Mouse (Mus musculus): ENCODE data around the gene Mdga1. TPM values are rescaled to one million over a fixed set of nuclear protein-coding genes. Genes with fewer than 3 reads are reported as not detected.
A peak's percentile ranks its signal among the peaks of the same experiment; 100 is the strongest.

Gene Mdga1
- polyA plus RNA-seq, 1 experiment from 2014 or later = 14.3 TPM

DNA sequence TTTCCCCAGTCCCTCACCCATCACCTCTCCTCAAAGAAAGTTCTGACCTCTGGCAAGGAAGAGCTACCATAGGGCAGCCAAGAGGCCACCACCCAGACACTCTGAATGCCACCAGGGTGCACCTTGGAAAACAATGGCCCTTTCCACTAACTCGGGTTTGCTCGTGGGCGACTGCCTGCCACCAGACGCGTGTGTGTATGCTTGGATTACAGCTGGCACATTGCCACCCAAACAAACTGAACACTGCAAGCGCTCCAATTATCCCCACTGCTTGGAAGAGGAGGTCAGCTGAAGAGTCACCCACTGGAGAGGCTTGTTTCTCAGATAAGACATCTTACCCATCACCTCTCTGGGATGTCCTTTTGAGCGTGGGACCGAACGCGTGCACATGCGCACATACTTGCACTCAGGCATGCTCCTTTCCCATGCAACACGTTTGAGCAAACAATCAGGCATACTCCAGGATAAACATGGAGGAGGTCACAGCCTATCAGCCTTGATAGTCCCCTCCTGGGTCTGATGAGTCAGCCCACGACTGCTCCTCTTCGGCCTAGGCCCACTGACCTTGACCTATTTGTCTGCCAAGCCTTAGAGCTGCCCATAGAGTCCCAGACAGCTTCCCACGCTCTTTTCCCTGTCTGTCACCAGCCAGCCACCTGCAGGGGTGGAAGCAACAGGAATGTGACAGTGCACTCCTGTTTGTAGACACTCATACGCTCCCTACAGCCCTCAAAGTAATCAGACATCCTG, 67.3 kb downstream of the Mdga1 start:
- Histone ChIP-seq H3K4me1 (ENCODE audit: control insufficient read depth, insufficient read depth, low read length) (peaks cover 5% of the 10 kb centered on the region; the same call in 1 of the 2 replicates), H3K4me3 (ENCODE audit: low read depth, low read length) (no peak overlapping the region), H3K9ac (ENCODE audit: low read depth, low read length) (no peak overlapping the region), H3K27me3 (ENCODE audit: control insufficient read depth, insufficient read depth, low read depth, low read length) (no peaks in the 10 kb centered on the region), H3K9me3 (replicated peaks; ENCODE audit: control insufficient read depth, low read length, poor library complexity, severe bottlenecking) (no peaks in the 10 kb centered on the region), H3K27ac (ENCODE audit: low read length) (no peak overlapping the region), H3K36me3 (ENCODE audit: control insufficient read depth, insufficient read depth, low read length) (no peaks in the 10 kb centered on the region), H3K4me2 (ENCODE audit: low read length) (no peak overlapping the region)
- no peak for ATAC-seq
- 65% methylated on average over 16 of the region's 16 CpGs for WGBS

DNA sequence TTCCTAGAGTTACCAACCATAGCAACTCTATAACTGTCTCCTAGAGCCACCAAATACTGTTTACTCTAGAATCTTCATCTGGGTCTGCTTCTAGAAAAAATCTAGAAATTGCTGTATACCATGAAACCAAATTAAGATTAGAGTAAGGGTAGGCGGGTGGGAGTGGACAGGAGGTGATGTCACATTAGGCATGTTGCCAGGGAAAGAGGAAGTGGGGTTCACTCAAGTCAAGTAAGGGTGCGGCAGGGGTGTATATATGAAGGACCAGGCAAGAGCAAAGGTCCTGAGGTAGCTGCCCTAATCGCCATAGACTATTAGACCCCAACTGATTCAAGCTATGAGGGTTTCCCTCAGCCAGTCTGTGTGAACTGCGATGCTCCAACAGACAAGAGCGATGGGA, 69.6 kb downstream of the Mdga1 start:
- Histone ChIP-seq H3K4me2 (ENCODE audit: low read length) (no peak overlapping the region), H3K36me3 (ENCODE audit: control insufficient read depth, insufficient read depth, low read length) (no peaks in the 10 kb centered on the region), H3K9ac (ENCODE audit: low read depth, low read length) (no peak overlapping the region), H3K4me3 (ENCODE audit: low read depth, low read length) (no peak overlapping the region), H3K27ac (ENCODE audit: low read length) (no peak overlapping the region), H3K4me1 (ENCODE audit: control insufficient read depth, insufficient read depth, low read length) (peaks cover 13% of the 10 kb centered on the region; the same call in 1 of the 2 replicates), H3K9me3 (replicated peaks; ENCODE audit: control insufficient read depth, low read length, poor library complexity, severe bottlenecking) (no peaks in the 10 kb centered on the region), H3K27me3 (ENCODE audit: control insufficient read depth, insufficient read depth, low read depth, low read length) (no peaks in the 10 kb centered on the region)
- 89% methylated on average over 5 of the region's 5 CpGs for WGBS
- no peak for ATAC-seq

DNA sequence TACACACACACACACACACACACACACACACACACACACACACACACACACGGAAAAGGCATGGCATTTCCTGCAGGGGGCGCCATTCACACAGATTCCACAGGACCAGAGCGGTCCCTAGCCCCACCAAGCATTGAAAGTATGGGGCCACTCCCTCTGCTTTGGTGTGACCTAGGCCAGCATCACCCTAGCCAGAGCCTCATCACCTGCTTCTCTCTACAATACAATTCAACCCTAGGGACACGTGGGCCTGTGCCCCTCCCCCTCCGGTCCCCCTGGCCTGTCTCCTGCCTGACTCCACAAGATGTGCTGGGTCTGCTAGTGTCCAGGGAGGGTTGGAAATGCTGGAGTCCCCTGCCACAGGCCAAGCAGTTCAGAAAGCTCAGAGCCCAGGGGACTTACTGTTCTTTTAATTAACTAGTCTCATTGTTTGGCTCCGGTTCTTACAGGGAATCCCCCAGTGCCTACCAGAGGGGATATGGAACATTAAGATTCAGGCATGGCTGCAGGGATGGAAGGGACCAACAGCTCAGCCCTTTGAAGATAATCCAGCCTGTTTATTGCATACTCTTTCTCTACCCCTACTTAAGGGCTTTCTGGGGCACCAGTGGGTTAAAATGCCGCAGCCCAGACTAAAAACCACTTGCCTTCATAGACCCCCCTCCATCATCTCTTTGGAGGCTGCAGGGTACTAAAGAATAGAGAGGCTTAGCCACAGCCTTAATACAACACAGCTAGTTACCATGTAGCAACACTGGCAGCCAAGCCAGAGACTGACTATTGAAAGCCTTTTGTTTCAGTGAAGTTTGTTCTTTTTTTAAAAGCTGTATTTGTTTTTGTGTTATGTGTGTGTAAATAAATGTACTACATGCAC, 73.5 kb downstream of the Mdga1 start:
- Histone ChIP-seq H3K9ac (ENCODE audit: low read depth, low read length) (no peak overlapping the region), H3K36me3 (ENCODE audit: control insufficient read depth, insufficient read depth, low read length) (no peaks in the 10 kb centered on the region), H3K27me3 (ENCODE audit: control insufficient read depth, insufficient read depth, low read depth, low read length) (peaks cover 3% of the 10 kb centered on the region; the same call in 1 of the 2 replicates), H3K4me2 (ENCODE audit: low read length) (no peak overlapping the region), H3K4me1 (ENCODE audit: control insufficient read depth, insufficient read depth, low read length) (peaks cover 9% of the 10 kb centered on the region; the same call in 1 of the 2 replicates), H3K4me3 (ENCODE audit: low read depth, low read length) (no peak overlapping the region), H3K9me3 (replicated peaks; ENCODE audit: control insufficient read depth, low read length, poor library complexity, severe bottlenecking) (no peaks in the 10 kb centered on the region), H3K27ac (ENCODE audit: low read length) (peak overlapping the region; percentile 30)
- peak; percentile 64 for ATAC-seq
- WGBS = 4% methylated on average over 7 of the region's 7 CpGs

DNA sequence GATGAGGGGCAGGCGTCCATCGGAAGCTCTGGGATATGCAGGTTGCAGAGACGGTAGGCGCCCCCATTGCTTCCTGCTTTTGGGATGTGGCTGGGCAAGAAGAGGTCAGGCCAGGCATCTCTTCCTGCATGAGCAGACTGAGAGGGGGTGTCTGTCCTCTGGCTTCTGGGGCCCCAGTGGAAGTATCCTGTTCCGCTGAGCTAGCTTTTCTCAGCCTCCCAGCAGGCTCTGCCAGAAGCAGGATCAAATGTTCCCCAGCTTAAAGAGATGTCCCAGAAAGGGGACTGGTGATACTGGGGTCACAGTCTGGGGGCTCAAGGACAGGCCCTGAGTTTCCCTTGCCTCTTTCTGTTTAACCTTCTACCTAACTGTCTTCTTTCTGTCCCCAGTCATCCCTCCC, 74.3 kb downstream of the Mdga1 start:
- H3K9me3 ChIP-seq (replicated peaks; ENCODE audit: control insufficient read depth, low read length, poor library complexity, severe bottlenecking) = no peaks in the 10 kb centered on the region
- H3K4me3 ChIP-seq (ENCODE audit: low read depth, low read length) = no peak overlapping the region
- no peaks in the 10 kb centered on the region for H3K36me3 ChIP-seq (ENCODE audit: control insufficient read depth, insufficient read depth, low read length)
- no peak overlapping the region for H3K27ac ChIP-seq (ENCODE audit: low read length)
- H3K4me1 ChIP-seq (ENCODE audit: control insufficient read depth, insufficient read depth, low read length) = peaks cover 10% of the 10 kb centered on the region; the same call in 1 of the 2 replicates
- peaks cover 4% of the 10 kb centered on the region; the same call in 1 of the 2 replicates for H3K27me3 ChIP-seq (ENCODE audit: control insufficient read depth, insufficient read depth, low read depth, low read length)
- no peak overlapping the region; the same call in 1 of the 2 replicates for H3K9ac ChIP-seq (ENCODE audit: low read depth, low read length)
- no peak overlapping the region for H3K4me2 ChIP-seq (ENCODE audit: low read length)
- WGBS = 68% methylated on average over 5 of the region's 5 CpGs
- ATAC-seq = no peak

DNA sequence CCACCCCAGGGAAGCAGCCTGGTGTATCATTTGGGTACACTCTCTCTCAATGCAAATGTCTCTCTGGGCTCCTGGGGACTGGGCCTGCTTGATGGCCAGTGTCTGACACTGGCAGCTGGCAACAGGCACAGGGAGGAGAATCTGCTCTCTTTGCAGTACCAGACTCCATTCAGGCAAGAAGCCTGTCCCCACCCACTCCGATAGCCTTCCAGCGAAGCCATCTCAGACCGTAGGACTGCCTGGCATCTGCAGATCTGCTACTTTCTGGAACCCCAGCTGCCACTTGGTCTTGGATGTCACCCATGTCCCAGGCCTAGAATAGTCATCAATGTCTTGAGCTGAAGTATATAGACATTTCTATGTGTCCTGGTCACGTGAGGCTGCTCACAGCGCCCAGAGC, 74.9 kb downstream of the Mdga1 start:
- no peak overlapping the region for H3K9ac ChIP-seq (ENCODE audit: low read depth, low read length)
- peaks cover 4% of the 10 kb centered on the region; the same call in 1 of the 2 replicates for H3K27me3 ChIP-seq (ENCODE audit: control insufficient read depth, insufficient read depth, low read depth, low read length)
- H3K9me3 ChIP-seq (replicated peaks; ENCODE audit: control insufficient read depth, low read length, poor library complexity, severe bottlenecking) = no peaks in the 10 kb centered on the region
- H3K36me3 ChIP-seq (ENCODE audit: control insufficient read depth, insufficient read depth, low read length) = no peaks in the 10 kb centered on the region
- WGBS = 68% methylated on average over 5 of the region's 5 CpGs
- H3K4me3 ChIP-seq (ENCODE audit: low read depth, low read length) = no peak overlapping the region
- H3K4me2 ChIP-seq (ENCODE audit: low read length) = no peak overlapping the region
- peaks cover 15% of the 10 kb centered on the region for H3K4me1 ChIP-seq (ENCODE audit: control insufficient read depth, insufficient read depth, low read length)
- ATAC-seq = no peak
- no peak overlapping the region for H3K27ac ChIP-seq (ENCODE audit: low read length)

DNA sequence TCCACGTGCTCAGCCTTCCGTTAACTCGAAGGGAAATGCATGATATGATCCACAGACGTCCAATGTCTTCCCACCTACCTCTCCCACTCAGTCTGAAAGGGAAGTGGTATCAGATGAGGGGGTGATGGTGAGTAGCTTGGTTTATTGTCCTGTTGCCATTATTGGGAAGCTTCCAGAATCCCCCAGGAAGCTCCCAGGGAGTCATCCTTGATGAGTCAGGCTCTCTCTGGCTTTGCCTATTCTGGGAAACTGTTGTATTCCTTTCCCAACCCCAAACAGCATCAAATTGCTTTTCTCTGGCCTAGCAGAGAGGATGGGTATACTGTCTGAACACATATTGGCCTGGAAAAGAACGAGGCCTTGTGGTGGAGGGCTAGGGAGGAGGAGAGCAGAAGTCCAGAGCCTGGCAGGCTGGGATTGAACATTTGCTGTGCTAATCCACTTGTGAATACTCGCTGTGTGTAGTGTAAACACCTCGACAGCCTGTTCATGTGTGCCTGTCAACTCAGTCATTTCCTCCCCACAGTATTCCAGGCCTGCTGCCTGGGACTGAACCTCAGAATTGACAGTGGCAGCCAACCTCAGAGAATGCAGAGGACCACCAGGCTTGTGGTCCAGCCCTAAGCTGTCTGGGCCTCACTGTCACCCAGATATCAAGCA, 79.3 kb downstream of the Mdga1 start:
- H3K4me1 ChIP-seq (ENCODE audit: control insufficient read depth, insufficient read depth, low read length) = peaks cover 25% of the 10 kb centered on the region
- ATAC-seq = no peak
- peaks cover 4% of the 10 kb centered on the region; the same call in 1 of the 2 replicates for H3K27me3 ChIP-seq (ENCODE audit: control insufficient read depth, insufficient read depth, low read depth, low read length)
- no peak overlapping the region for H3K4me3 ChIP-seq (ENCODE audit: low read depth, low read length)
- peak overlapping the region; percentile 92 for H3K4me2 ChIP-seq (ENCODE audit: low read length)
- no peaks in the 10 kb centered on the region for H3K9me3 ChIP-seq (replicated peaks; ENCODE audit: control insufficient read depth, low read length, poor library complexity, severe bottlenecking)
- H3K9ac ChIP-seq (ENCODE audit: low read depth, low read length) = peak overlapping the region; percentile 80; the same call in 1 of the 2 replicates
- H3K27ac ChIP-seq (ENCODE audit: low read length) = peak overlapping the region; percentile 86; the same call in 1 of the 2 replicates
- no peaks in the 10 kb centered on the region for H3K36me3 ChIP-seq (ENCODE audit: control insufficient read depth, insufficient read depth, low read length)
- WGBS = 63% methylated on average over 7 of the region's 7 CpGs

DNA sequence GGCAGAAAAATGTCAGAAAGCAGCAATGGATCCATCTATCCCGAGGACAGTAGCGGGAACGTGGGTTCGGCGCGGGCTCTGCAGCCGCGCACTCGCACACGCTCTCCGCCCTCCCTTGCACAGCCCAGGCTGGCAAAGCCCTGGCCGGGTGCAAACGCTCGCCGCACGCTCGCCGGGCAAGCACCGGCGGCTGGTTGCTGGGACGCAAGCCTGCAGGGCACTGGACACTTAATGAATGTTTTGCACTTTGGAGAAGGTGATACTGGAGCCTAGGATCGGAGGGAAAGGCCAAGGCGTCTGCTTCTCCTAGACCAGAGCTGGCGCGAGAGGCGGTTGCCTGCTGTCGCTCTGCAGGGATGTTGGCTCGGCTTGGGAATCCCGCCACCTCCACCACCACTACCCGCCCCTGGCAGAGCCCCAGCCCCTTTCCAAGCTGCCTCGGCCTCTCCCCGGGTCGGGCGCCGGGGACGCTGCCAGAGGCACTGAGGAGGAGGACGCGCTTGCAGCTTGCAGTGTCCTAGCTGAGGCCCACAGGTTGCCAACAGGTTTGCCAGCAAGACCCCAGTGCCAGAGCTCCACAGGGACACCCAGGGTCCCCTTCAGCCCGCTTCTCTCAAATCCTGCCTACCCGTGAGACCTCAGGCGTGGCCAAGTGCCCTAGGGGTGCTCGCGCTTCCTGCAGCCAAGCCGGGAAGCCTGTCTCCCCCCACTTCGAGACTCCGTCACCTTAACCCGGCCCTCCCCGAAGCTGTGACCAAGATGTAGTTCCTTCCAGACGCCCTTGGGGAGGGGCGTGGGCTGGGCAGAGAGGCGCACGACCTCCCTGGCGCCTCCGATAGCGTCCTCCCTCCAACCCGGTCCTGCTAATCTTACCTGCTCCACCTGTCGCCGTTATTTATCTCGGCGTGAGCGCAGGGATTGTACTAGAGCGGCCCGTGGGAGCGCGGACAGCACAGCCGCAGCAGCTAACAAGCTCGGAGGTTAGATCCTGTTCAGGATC, 80.6 kb downstream of the Mdga1 start:
- H3K9me3 ChIP-seq (replicated peaks; ENCODE audit: control insufficient read depth, low read length, poor library complexity, severe bottlenecking) = no peaks in the 10 kb centered on the region
- peaks cover 36% of the 10 kb centered on the region for H3K4me1 ChIP-seq (ENCODE audit: control insufficient read depth, insufficient read depth, low read length)
- peaks cover 4% of the 10 kb centered on the region; the same call in 1 of the 2 replicates for H3K27me3 ChIP-seq (ENCODE audit: control insufficient read depth, insufficient read depth, low read depth, low read length)
- peak; percentile 80 for ATAC-seq
- under 1% methylated on average over 67 of the region's 67 CpGs for WGBS
- peak overlapping the region; percentile 86 for H3K27ac ChIP-seq (ENCODE audit: low read length)
- H3K4me2 ChIP-seq (ENCODE audit: low read length) = peak overlapping the region; percentile 92
- peak overlapping the region; percentile 80 for H3K9ac ChIP-seq (ENCODE audit: low read depth, low read length)
- H3K36me3 ChIP-seq (ENCODE audit: control insufficient read depth, insufficient read depth, low read length) = no peaks in the 10 kb centered on the region
- peak overlapping the region; percentile 63 for H3K4me3 ChIP-seq (ENCODE audit: low read depth, low read length)

All from midbrain, embryonic 16.5 days (tissue).